8 mouse cellular contexts compared by ENCODE assay signal in genomic region chr9:21496308-21497049, GRCm38 (mm10). TPM values are rescaled to one million over a fixed set of nuclear protein-coding genes. Genes with fewer than 3 reads are reported as not detected.
DNase-seq lines count a peak whose midpoint lies in the region; ATAC-seq lines count a peak whose summit lies in the region.
"Had no signal": no experiment of that assay in that cellular context is flagged by ENCODE, and none has a peak within 500 bp of the region (broad histone marks: within the 10 kb centered on the region; RNA-seq: fewer than 3 reads in every experiment).

No protein-coding gene starts in this region.

- peak overlapping the region; percentile 72 for H3K9ac ChIP-seq in embryonic facial prominence, embryonic 13.5 days
- H3K9ac ChIP-seq: midbrain, embryonic 12.5 days had no signal

- ATAC-seq in embryonic facial prominence, embryonic 13.5 days (ENCODE audit: insufficient number of reproducible peaks, insufficient read depth, low FRiP score, low TSS enrichment, low read depth): peak; percentile 86
- no peak for ATAC-seq in activated CD4-positive, CD25-positive, alpha-beta regulatory T cell, adult 4 months

- peak overlapping the region; percentile 69 for H3K4me2 ChIP-seq in embryonic facial prominence, embryonic 13.5 days
- H3K4me2 ChIP-seq: midbrain, embryonic 12.5 days had no signal

- peak overlapping the region; percentile 42 for H3K4me3 ChIP-seq in embryonic facial prominence, embryonic 13.5 days
- H3K4me3 ChIP-seq: midbrain, embryonic 12.5 days had no signal

- 33% methylated on average over 19 of the region's 19 CpGs for WGBS in embryonic facial prominence, embryonic 13.5 days

- peak; percentile 35 to 71 for DNase-seq in urinary bladder, postnatal 36 days (ENCODE audit: low spot score in 2 of 2)
- no peak for DNase-seq in urinary bladder, postnatal 25 days (ENCODE audit: low spot score)
- peak; percentile 49 to 55 for DNase-seq in heart, postnatal 36 days
- DNase-seq in right cerebral cortex, postnatal 4 days: no peak
- DNase-seq in thymus, adult 18-20 months: no peak

- H3K4me1 ChIP-seq in embryonic facial prominence, embryonic 13.5 days: peaks cover 51% of the 10 kb centered on the region
- H3K4me1 ChIP-seq: midbrain, embryonic 12.5 days had no signal

- peaks cover 48% of the 10 kb centered on the region for H3K36me3 ChIP-seq in embryonic facial prominence, embryonic 13.5 days

- peak overlapping the region; percentile 99 for H3K27ac ChIP-seq in embryonic facial prominence, embryonic 13.5 days
- H3K27ac ChIP-seq: midbrain, embryonic 12.5 days had no signal

- intact Hi-C loops in heart, postnatal 36 days (cut with DNase I): no loop called here

- no peaks in the 10 kb centered on the region for H3K27me3 ChIP-seq in embryonic facial prominence, embryonic 13.5 days
- H3K27me3 ChIP-seq: midbrain, embryonic 12.5 days had no signal

- no peaks in the 10 kb centered on the region for H3K9me3 ChIP-seq in embryonic facial prominence, embryonic 13.5 days
- H3K9me3 ChIP-seq: midbrain, embryonic 12.5 days had no signal

RNA-seq across cellular contexts. Expression of gene Tmed1, which starts 13.6 kb away (rescaled TPM):
- 112 and 123 TPM in 2 replicates for polyA plus RNA-seq in embryonic facial prominence, embryonic 13.5 days (2015; fragmentation: Nextera tagmentation; extraction: Ambion mirVana)
- total RNA-seq in heart, postnatal 36 days (2021): 10 to 100 TPM; 44.9 to 46.9 TPM
- 1 to 10 TPM; 2.7 to 3.1 TPM for polyA plus RNA-seq in activated CD4-positive, CD25-positive, alpha-beta regulatory T cell, adult 4 months (2017; shearing (Covaris generic))

RNA-seq across cellular contexts. Expression of gene AB124611, which starts 29.5 kb away (rescaled TPM):
- polyA plus RNA-seq in embryonic facial prominence, embryonic 13.5 days (2015; fragmentation: Nextera tagmentation; extraction: Ambion mirVana): 6.2 and 7.3 TPM in 2 replicates
- 1 to 10 TPM; 1.8 to 2.0 TPM for total RNA-seq in heart, postnatal 36 days (2021)
- polyA plus RNA-seq in activated CD4-positive, CD25-positive, alpha-beta regulatory T cell, adult 4 months (2017; shearing (Covaris generic)): 10 to 100 TPM; 56.9 to 62.4 TPM

RNA-seq across cellular contexts. Expression of gene Carm1, which starts 50.2 kb away (rescaled TPM):
- polyA plus RNA-seq in embryonic facial prominence, embryonic 13.5 days (2015; fragmentation: Nextera tagmentation; extraction: Ambion mirVana): 46.2 and 47.1 TPM in 2 replicates
- 10 to 100 TPM; 56.9 to 65.4 TPM for total RNA-seq in heart, postnatal 36 days (2021)
- 1 to 10 TPM; 4.7 to 5.9 TPM for polyA plus RNA-seq in activated CD4-positive, CD25-positive, alpha-beta regulatory T cell, adult 4 months (2017; shearing (Covaris generic))

Comparison
In these comparisons a context has a peak if more than half of its experiments do, and no peak if none do; other contexts are left out.
1. DNase-seq: peak in urinary bladder, postnatal 36 days (2 of 2) and heart, postnatal 36 days (2 of 2); none in urinary bladder, postnatal 25 days (single experiment), right cerebral cortex, postnatal 4 days (single experiment) and thymus, adult 18-20 months (0 of 2).
2. RNA of gene Tmed1, which starts 13.6 kb away (polyA plus RNA-seq): 112 to 123 TPM in embryonic facial prominence, embryonic 13.5 days; 2.7 to 3.1 TPM in activated CD4-positive, CD25-positive, alpha-beta regulatory T cell, adult 4 months; every median in the first group is over 10 times any median in the second.